Mouse (Mus musculus) cerebellum, adult 18-20 months (tissue): ENCODE results near the gene Padi2.

Experiments
- DNase-seq, 2 experiments: peaks; one replicate each; pipeline ENCODE4 v3.0.0; 2021

Padi2 gene

DNA sequence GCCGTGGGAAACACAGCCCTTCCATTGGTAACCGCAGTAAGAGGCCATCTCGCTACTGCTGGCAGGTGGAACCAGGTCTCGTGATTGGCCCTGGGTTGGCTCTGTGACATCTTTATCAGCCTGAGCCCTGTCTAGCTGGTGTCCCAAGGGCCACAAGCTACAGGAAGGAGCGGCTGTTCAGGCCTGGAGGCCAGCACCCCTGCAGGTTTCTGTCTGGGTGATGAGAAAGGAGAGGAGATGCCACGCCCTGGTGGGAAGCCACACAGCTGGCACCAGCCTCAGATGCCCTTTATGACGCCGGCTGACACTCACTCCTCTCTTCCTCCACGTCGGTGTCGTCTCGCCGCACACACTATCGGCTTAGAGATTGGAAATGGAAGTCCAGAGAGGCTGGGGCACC is 83.3 kb downstream of the Padi2 start:
- no peak for DNase-seq

DNA sequence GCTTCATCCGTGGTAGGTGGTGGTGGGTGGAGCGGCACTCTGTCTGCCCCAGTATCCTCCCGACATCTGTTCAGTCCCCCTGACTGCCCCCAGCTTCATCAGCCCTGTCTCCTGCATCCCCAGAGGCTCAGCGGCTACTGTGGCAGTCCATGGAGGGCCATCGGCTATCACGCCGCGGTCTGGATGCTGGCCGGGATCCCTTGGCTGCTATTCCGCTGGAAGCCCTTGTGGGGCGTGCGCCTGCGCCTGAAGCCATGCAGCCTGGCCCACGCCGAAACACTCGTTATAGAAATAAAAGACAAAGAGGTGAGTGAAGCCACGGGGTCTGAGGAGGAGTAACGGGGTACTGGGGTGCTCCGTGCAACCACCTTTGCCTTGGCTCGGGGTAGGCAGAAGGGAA is 86.1 kb downstream of the Padi2 start:
- peak; percentile 67 to 70 for DNase-seq

- no peak for DNase-seq
Observed at GRCm38 (mm10) chr4:140993846-140994245, 87.7 kb downstream of the Padi2 start.

DNA sequence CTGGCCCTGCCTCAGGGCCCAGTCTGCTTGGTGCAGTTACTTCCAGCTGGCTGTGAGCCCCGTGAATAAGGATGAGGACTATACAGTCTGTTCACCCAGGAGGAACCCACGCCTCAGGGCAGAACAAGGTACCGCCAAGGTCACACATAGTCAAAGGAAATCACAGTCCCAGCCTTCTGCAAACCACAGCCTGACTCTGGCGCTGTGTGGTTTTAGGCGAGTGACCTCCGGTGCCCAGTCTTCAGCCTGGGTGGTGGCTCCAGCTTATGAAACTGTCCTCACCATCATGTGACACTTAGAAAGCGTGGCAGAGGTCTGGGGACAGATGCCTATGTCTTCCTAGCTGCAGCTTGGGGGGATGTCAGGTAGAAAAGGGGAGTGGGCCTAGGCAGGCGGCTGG is 89.7 kb downstream of the Padi2 start:
- DNase-seq = no peak

- no peak for DNase-seq
Observed at GRCm38 (mm10) chr4:140996812-140997211, 90.7 kb downstream of the Padi2 start.
